Mouse (Mus musculus): ENCODE results near the gene Ttc38. TPM values are rescaled to one million over a fixed set of nuclear protein-coding genes. Genes with fewer than 3 reads are reported as not detected.

The Ttc38 gene
- total and polyA plus RNA-seq, 3 experiments = 2.1 to 4.2 TPM; not detected in 1

DNA sequence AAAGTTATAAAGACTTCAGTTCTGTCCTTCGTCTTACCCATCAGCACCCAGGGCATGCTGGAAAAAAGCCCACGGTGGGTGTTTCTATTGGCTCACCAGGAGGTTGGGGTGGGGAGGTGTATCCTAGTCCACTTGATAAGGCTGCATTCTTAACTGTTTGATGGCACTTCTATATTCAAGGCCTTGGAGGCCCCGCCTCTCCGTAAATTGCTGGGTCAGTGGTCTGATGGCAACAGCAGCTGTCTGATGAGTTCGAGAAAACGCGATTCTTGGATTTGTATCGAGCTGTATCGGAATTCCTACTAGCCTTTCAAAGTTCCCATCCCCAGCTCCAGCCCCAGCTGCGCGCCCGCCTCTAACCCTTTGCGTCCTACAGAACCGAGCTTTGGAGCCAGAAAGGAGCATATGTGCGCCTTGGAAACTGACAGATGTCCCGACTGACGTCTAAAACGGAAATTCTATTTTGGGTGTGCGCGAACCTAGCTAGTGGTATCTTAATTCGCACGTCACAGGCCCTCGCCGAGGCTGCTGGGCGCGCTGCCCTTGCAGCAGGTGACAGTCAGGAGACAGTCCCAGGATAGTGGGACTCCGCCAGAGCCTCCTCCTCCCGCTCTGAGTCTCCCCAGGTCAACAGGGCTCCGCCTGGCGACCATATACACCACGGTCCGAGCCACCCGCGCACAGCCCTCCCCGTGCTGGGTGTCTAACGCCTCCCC is 21.1 kb upstream of the Ttc38 start:
- peak; percentile 84 for DNase-seq (ENCODE audit: low read depth, low spot score)
- Histone ChIP-seq H3K36me3 (ENCODE audit: control insufficient read depth in 1 of 2, insufficient read depth in 2 of 2, low read length in 2 of 2) (peaks cover 0 to 15% of the 10 kb centered on the region in 2 experiments; a peak in 2 of 4 replicates), H3K4me1 (ENCODE audit: control insufficient read depth in 1 of 2, insufficient read depth in 2 of 2, low read length in 2 of 2) (peaks cover 10 to 21% of the 10 kb centered on the region in 2 experiments), H3K27ac (ENCODE audit: control insufficient read depth, low read depth, low read length) (peak overlapping the region; percentile 76), H3K9me3 (replicated peaks; ENCODE audit: insufficient read depth, low read length) (no peaks in the 10 kb centered on the region), H3K9ac (ENCODE audit: control insufficient read depth, low read depth, low read length, poor library complexity, severe bottlenecking) (peak overlapping the region; percentile 66), H3K79me2 (ENCODE audit: control insufficient read depth, insufficient read depth, low read length, poor library complexity) (peaks cover 2% of the 10 kb centered on the region; the same call in 1 of the 2 replicates), H3K4me3 (ENCODE audit: control insufficient read depth in 1 of 2, insufficient read depth in 1 of 2, low read depth in 2 of 2, low read length in 2 of 2) (peak overlapping the region; percentile 73 to 75), H3K27me3 (ENCODE audit: control insufficient read depth in 1 of 2, insufficient read depth in 2 of 2, low read length in 2 of 2) (no peaks in the 10 kb centered on the region)
- TF ChIP-seq KAT2A (conservative IDR thresholded peaks at IDR 0.05; ENCODE audit: low read depth, low read length) = no peak
- TF ChIP-seq ZKSCAN1 (IDR thresholded peaks at IDR 0.05; ENCODE audit: low read depth, low read length) = no peak
- no peak for TF ChIP-seq CHD1 (IDR thresholded peaks at IDR 0.05; ENCODE audit: low read depth, low read length)
- TF ChIP-seq MYB (IDR thresholded peaks at IDR 0.05; ENCODE audit: low read depth, low read length) = no peak
- TF ChIP-seq GATA1 (IDR thresholded peaks at IDR 0.05; ENCODE audit: low read depth, low read length) = 0 out of 2 replicates have a peak, but pooled peaks have one; percentile 13
- peak; percentile 40; the same call in 1 of the 2 replicates for TF ChIP-seq ETS1 (IDR thresholded peaks at IDR 0.05; ENCODE audit: low read depth, low read length)
- TF ChIP-seq BHLHE40 (IDR thresholded peaks at IDR 0.05; ENCODE audit: borderline replicate concordance, low read depth, low read length) = peak; percentile 57; the same call in 1 of the 2 replicates
- 0 out of 2 replicates have a peak, but pooled peaks have one; percentile 27 for TF ChIP-seq MEF2A (IDR thresholded peaks at IDR 0.05; ENCODE audit: extremely low read depth, insufficient replicate concordance, low read depth, low read length, poor library complexity, severe bottlenecking)
- no peak for TF ChIP-seq USF2 (IDR thresholded peaks at IDR 0.05; ENCODE audit: borderline replicate concordance in 1 of 2, insufficient read depth in 1 of 2, low read depth in 1 of 2, low read length in 2 of 2)

DNA sequence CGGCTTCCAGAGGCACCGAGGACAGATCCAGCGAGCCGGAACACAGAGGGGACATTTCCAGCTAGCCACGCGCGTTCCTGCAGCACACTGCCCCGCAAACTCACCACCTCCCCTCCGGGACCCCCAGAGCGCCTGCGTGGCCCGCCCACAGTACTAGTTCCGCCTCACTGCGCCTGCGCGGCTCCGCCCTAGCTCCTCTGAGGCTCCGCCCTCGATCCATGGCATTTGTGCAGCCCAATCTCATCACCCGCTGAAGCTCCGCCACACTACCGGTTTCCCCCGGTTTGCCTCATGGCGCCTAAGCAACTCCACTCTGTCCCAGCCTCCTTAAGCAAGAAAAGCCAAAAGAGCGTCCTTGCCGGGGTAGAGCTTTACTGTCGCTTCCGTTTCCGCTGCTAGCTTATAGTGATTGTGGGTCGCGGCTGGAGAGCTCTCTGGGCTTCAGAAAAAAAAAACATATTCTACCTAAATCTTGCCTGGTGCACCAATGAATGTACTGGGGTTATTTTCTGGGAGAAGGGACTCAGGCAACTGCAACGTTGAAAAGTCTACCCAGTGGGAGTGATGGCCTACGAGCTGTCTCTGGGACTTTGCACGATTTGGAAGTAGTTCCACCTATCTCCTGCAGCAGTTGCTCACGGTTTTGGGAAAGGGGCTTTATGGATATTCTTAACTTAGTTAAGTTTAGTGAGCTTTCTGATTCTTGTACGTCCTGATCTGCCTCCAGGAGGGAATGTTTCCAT is 20.4 kb upstream of the Ttc38 start, which contains the start of gene Cdpf1:
Cdpf1 (minus strand) TSS at position 163 of the 743 bp plus-strand sequence.
- H3K79me2 ChIP-seq (ENCODE audit: control insufficient read depth, insufficient read depth, low read length, poor library complexity) = peaks cover 2% of the 10 kb centered on the region; the same call in 1 of the 2 replicates
- peaks cover 0 to 15% of the 10 kb centered on the region in 2 experiments; a peak in 2 of 4 replicates for H3K36me3 ChIP-seq (ENCODE audit: control insufficient read depth in 1 of 2, insufficient read depth in 2 of 2, low read length in 2 of 2)
- peak within 1 kb of the TSS; percentile 75 to 77 for H3K4me3 ChIP-seq (ENCODE audit: control insufficient read depth in 1 of 2, insufficient read depth in 1 of 2, low read depth in 2 of 2, low read length in 2 of 2)
- no peaks in the 10 kb centered on the region for H3K27me3 ChIP-seq (ENCODE audit: control insufficient read depth in 1 of 2, insufficient read depth in 2 of 2, low read length in 2 of 2)
- no peaks in the 10 kb centered on the region for H3K9me3 ChIP-seq (replicated peaks; ENCODE audit: insufficient read depth, low read length)
- peaks cover 10 to 21% of the 10 kb centered on the region in 2 experiments for H3K4me1 ChIP-seq (ENCODE audit: control insufficient read depth in 1 of 2, insufficient read depth in 2 of 2, low read length in 2 of 2)
- H3K27ac ChIP-seq (ENCODE audit: control insufficient read depth, low read depth, low read length) = peak within 1 kb of the TSS; percentile 92
- peak within 1 kb of the TSS; percentile 84 for H3K9ac ChIP-seq (ENCODE audit: control insufficient read depth, low read depth, low read length, poor library complexity, severe bottlenecking)
- peak; percentile 96 for DNase-seq (ENCODE audit: low read depth, low spot score)
- TF ChIP-seq ZKSCAN1 (IDR thresholded peaks at IDR 0.05; ENCODE audit: low read depth, low read length) = no peak
- no peak for TF ChIP-seq ZC3H11A (IDR thresholded peaks at IDR 0.05; ENCODE audit: low read depth, low read length)
- no peak for TF ChIP-seq GATA1 (IDR thresholded peaks at IDR 0.05; ENCODE audit: low read depth, low read length)
- no peak for TF ChIP-seq BHLHE40 (IDR thresholded peaks at IDR 0.05; ENCODE audit: borderline replicate concordance, low read depth, low read length)
- TF ChIP-seq MXI1 (IDR thresholded peaks at IDR 0.05; ENCODE audit: low read depth, low read length) = peak; percentile 84
- no peak for TF ChIP-seq USF2 (IDR thresholded peaks at IDR 0.05; ENCODE audit: borderline replicate concordance in 1 of 2, insufficient read depth in 1 of 2, low read depth in 1 of 2, low read length in 2 of 2)
- TF ChIP-seq NELFE (IDR thresholded peaks at IDR 0.05; ENCODE audit: low read depth, low read length) = peak; percentile 92
- peak; percentile 80 for TF ChIP-seq HCFC1 (IDR thresholded peaks at IDR 0.05; ENCODE audit: low read depth, low read length)
- TF ChIP-seq POLR2A (IDR thresholded peaks at IDR 0.05; ENCODE audit: control insufficient read depth in 1 of 2, insufficient read depth in 1 of 2, low read depth in 1 of 2, low read length in 2 of 2, poor library complexity in 1 of 2) = peak; percentile 57 to 90
- no peak for TF ChIP-seq CTCF (IDR thresholded peaks at IDR 0.05 in 2 of 3, conservative IDR thresholded peaks at IDR 0.05 in 1 of 3; ENCODE audit: control insufficient read depth in 1 of 3, insufficient read depth in 1 of 3, low read depth in 2 of 3, low read length in 3 of 3, poor library complexity in 1 of 3, severe bottlenecking in 1 of 3)
- peak; percentile 48; the same call in 1 of the 2 replicates for TF ChIP-seq ETS1 (IDR thresholded peaks at IDR 0.05; ENCODE audit: low read depth, low read length)
- TF ChIP-seq SIN3A (IDR thresholded peaks at IDR 0.05; ENCODE audit: low read length) = peak; percentile 79
- TF ChIP-seq RAD21 (IDR thresholded peaks at IDR 0.05; ENCODE audit: low read depth, low read length) = no peak
- peak; percentile 83 for TF ChIP-seq TBP (IDR thresholded peaks at IDR 0.05; ENCODE audit: low read depth, low read length)
- TF ChIP-seq ZNF384 (IDR thresholded peaks at IDR 0.05; ENCODE audit: low read depth, low read length) = no peak
- TF ChIP-seq RCOR1 (IDR thresholded peaks at IDR 0.05; ENCODE audit: low read depth, low read length) = no peak
- 0 out of 2 replicates have a peak, but pooled peaks have one; percentile 45 for TF ChIP-seq CHD1 (IDR thresholded peaks at IDR 0.05; ENCODE audit: low read depth, low read length)
- TF ChIP-seq MYC (IDR thresholded peaks at IDR 0.05; ENCODE audit: low read depth, low read length) = peak; percentile 81
- TF ChIP-seq POLR2AphosphoS2 (IDR thresholded peaks at IDR 0.05; ENCODE audit: low read length) = peak; percentile 98
- TF ChIP-seq TAL1 (IDR thresholded peaks at IDR 0.05; ENCODE audit: low read length) = no peak
- no peak for TF ChIP-seq MYB (IDR thresholded peaks at IDR 0.05; ENCODE audit: low read depth, low read length)
- TF ChIP-seq KAT2A (conservative IDR thresholded peaks at IDR 0.05; ENCODE audit: low read depth, low read length) = no peak; the same call in 1 of the 2 replicates
- TF ChIP-seq TCF12 (IDR thresholded peaks at IDR 0.05; ENCODE audit: low read depth, low read length) = peak; percentile 74
- no peak for TF ChIP-seq E2F4 (IDR thresholded peaks at IDR 0.05; ENCODE audit: borderline replicate concordance, low read depth, low read length)
- no peak for TF ChIP-seq POLR2AphosphoS5 (IDR thresholded peaks at IDR 0.05; ENCODE audit: borderline replicate concordance, low read depth, low read length)
